Mouse (Mus musculus): ENCODE measurements around the gene Rbm41. TPM values are rescaled to one million over a fixed set of nuclear protein-coding genes. Genes with fewer than 3 reads are reported as not detected.

Rbm41 gene
- 2.3 and 2.7 TPM in 2 replicates for polyA plus RNA-seq (2015; fragmentation: Nextera tagmentation; extraction: Ambion mirVana)

GRCm38 (mm10) chrX:139997740-139998690, at the start of gene Rbm41:
Rbm41 (minus strand) TSS chrX:139998595.

GRCm38 (mm10) chrX:139870938-139871791, 127.2 kb downstream of the Rbm41 start, which contains the start of gene Morc4:
Morc4 (minus strand) TSS chrX:139871677.

Other genes with a start within 250 kb of the Rbm41 start
- not detected in 2 replicates for gene Ripply1, start 216.2 kb downstream of the Rbm41 start, polyA plus RNA-seq (2015; fragmentation: Nextera tagmentation; extraction: Ambion mirVana)
- gene Cldn2, start 197.8 kb downstream of the Rbm41 start, polyA plus RNA-seq (2015; fragmentation: Nextera tagmentation; extraction: Ambion mirVana), result 0.36 TPM in 2 replicates
- 2.4 and 2.5 TPM in 2 replicates for gene Morc4, start 126.9 kb downstream of the Rbm41 start, polyA plus RNA-seq (2015; fragmentation: Nextera tagmentation; extraction: Ambion mirVana)
- gene Nup62cl, start 64.1 kb upstream of the Rbm41 start, polyA plus RNA-seq (2015; fragmentation: Nextera tagmentation; extraction: Ambion mirVana), result 1.3 and 1.7 TPM in 2 replicates
- not detected in 2 replicates for gene Pih1h3b, start 64.3 kb upstream of the Rbm41 start, polyA plus RNA-seq (2015; fragmentation: Nextera tagmentation; extraction: Ambion mirVana)